Mouse (Mus musculus) embryonic fibroblast, embryonic 13.5 days (primary cell): ENCODE results near the gene Fsd1. TPM values are rescaled to one million over a fixed set of nuclear protein-coding genes. Genes with fewer than 3 reads are reported as not detected.

Experiments
- H3K27ac ChIP-seq: 2 replicates; pipeline ENCODE4 v1.5.1; 2012; ENCODE audit warnings: low read length, control low read depth, inconsistent platforms; ENCODE audit not compliant: insufficient read depth
- H3K4me1 ChIP-seq: 2 replicates; pipeline ENCODE4 v1.6.1; 2011; ENCODE audit warnings: low read length; ENCODE audit not compliant: control insufficient read depth, insufficient read depth
- H3K4me3 ChIP-seq: 2 replicates; pipeline ENCODE4 v1.5.1; 2011; ENCODE audit warnings: mild to moderate bottlenecking, control low read depth, low read length; ENCODE audit not compliant: insufficient read depth
- CTCF ChIP-seq: IDR thresholded peaks from 2 replicates; pipeline ENCODE4 v1.5.1; 2011; ENCODE audit warnings: mild to moderate bottlenecking, control low read depth, low read length, moderate library complexity, borderline replicate concordance; ENCODE audit not compliant: insufficient read depth
- POLR2A ChIP-seq: IDR thresholded peaks from 2 replicates; pipeline ENCODE4 v1.6.1; 2011; ENCODE audit warnings: low read depth, mild to moderate bottlenecking, control low read depth, low read length, moderate library complexity
- polyA plus RNA-seq: library from polyadenylated mRNA; stranded (reverse); fragments of >200 nt; gene quantifications from 2 replicates; pipeline ENCODE4 v1.2.4, GENCODE M21; 2011; ENCODE audit warnings: low read depth; ENCODE audit not compliant: missing spikeins, insufficient read length

The Fsd1 gene
- polyA plus RNA-seq, 1 experiment, result 9.5 TPM

DNA sequence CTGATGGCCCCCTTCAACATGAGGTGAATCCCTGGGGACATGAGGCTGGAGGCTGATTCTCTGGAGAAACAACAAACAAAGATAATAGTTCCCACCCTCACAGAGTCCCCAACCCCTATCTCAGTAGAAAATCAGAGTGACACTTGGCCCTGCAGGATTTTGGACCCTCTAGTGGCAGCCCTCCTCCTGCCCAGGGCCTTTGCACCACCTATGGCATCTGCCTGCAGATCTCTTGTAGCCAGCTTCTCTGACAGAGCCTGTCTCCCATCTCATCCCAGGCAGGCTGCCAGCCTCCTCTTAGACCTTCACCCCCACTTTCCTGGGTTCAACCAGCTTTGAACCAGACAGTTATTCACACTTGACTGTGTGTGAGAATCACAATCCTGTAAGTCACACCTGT, 25.5 kb upstream of the Fsd1 start:
- H3K4me3 ChIP-seq, result no peak overlapping the region
- TF ChIP-seq POLR2A (no peak), CTCF (no peak)
- H3K27ac ChIP-seq, result no peak overlapping the region
- H3K4me1 ChIP-seq, result peaks cover 5% of the 10 kb centered on the region; the same call in 1 of the 2 replicates

DNA sequence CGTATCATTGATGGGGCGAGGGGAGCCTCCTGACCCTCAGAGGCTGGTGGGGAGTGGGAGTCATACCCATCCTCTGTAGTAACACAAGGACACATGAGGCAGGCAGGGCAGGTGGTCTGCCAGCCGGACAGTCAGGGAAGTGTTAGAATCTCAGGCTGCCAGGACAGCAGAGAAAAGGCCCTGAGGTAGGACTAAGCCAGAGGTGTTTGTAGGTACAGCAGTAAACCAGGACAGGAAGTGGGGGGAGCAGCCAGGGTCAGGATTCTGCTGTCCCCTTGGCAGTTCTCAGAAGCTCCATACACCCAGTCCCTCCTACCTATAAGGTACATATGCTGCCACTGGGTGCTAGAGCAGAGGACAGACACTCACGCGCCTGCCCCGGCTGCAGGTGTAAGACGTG, 24.7 kb upstream of the Fsd1 start:
- Histone ChIP-seq H3K27ac (no peak overlapping the region), H3K4me1 (peaks cover 5% of the 10 kb centered on the region; the same call in 1 of the 2 replicates), H3K4me3 (no peak overlapping the region)
- TF ChIP-seq POLR2A, result no peak
- TF ChIP-seq CTCF, result no peak

DNA sequence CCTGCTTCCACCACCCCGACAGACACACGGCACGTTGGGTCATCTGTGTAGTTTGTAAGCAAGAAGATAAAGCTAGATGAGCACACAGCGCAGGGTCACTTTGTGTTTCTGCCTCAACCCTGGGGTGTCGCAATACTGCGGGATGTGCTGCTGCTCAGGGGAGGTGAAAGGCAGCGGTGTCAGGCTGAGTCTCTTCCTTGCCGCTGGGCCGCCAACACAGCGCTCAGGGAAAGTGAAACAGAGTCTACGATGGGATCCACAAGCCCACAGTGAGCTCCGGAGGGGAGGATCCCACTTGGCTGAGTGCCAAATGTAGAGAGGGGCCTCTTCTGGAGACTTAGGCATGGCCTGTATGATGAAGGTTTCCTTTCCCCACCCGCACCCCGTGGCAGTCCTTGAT, 23.1 kb upstream of the Fsd1 start:
- peaks cover 5% of the 10 kb centered on the region; the same call in 1 of the 2 replicates for H3K4me1 ChIP-seq
- TF ChIP-seq POLR2A (no peak), CTCF (no peak)
- no peak overlapping the region for H3K4me3 ChIP-seq
- H3K27ac ChIP-seq, result no peak overlapping the region

DNA sequence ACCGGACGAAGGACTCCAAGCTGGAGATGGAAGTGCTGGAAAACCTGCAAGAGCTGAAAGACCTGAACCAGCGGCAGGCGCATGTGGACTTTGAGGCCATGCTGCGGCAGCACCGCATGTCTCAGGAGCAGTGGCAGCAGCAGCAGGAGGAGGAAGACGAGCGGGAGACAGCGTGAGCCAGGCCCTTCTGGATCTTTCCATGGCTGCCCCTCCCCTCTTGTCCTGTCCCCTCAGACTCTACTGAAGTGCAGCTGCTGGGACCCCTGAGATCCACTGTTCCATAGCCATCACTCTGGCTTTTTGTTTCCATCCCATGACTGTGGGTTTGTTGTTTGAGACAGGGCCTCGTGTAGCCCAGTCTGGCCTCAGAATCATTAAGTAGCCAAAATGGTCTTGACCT, 21.8 kb upstream of the Fsd1 start:
- no peak overlapping the region for H3K27ac ChIP-seq
- no peak for TF ChIP-seq POLR2A
- TF ChIP-seq CTCF, result no peak
- H3K4me1 ChIP-seq, result peaks cover 5% of the 10 kb centered on the region; the same call in 1 of the 2 replicates
- H3K4me3 ChIP-seq, result no peak overlapping the region

DNA sequence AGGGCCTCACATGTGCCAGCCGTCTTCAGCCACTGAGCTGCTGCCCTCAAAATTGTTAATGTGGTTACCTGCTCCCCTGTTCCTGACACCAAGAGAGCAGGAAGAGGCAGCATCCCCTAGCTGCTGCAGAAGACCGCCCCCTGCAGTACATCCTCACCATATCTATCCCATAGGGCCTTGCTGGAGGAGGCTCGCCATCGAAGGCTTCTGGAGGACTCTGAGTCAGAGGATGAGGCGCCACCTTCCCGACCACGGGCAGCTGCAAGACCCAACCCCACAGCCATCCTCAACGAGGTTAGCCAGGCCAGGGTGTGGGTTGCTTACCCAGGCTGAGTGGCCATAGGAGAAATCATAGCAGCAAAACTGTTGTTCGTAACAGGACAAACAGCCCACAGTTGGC, 21.3 kb upstream of the Fsd1 start:
- no peak for TF ChIP-seq CTCF
- TF ChIP-seq POLR2A, result no peak

DNA sequence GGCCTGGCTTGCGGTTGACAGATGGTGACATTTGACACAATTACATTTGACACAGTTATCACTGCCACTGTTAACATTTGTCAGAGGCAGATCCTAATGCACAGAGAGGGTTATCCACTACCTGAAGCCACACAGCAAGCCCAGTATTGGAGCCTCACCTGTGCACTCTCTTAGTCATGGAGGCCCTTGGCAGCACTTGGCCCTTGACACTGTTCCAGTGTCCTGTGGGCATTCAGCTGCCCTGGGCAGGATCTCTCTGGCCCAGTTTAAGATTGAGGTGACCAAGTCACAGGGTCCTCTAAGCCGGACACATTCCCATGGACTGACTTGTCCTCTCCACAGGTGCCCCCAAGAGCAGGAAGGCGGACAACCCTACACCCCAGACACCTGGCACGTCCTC, 19.1 kb upstream of the Fsd1 start:
- H3K4me1 ChIP-seq, result no peaks in the 10 kb centered on the region
- TF ChIP-seq CTCF, result no peak
- TF ChIP-seq POLR2A, result no peak
- H3K4me3 ChIP-seq, result no peak overlapping the region
- H3K27ac ChIP-seq, result no peak overlapping the region

More for the DNA sequence above, 21.3 kb upstream of the Fsd1 start:
- Histone ChIP-seq H3K27ac (no peak overlapping the region), H3K4me3 (no peak overlapping the region), H3K4me1 (0 out of 2 replicates have a peak, but pooled peaks cover 2% of the 10 kb centered on the region)

DNA sequence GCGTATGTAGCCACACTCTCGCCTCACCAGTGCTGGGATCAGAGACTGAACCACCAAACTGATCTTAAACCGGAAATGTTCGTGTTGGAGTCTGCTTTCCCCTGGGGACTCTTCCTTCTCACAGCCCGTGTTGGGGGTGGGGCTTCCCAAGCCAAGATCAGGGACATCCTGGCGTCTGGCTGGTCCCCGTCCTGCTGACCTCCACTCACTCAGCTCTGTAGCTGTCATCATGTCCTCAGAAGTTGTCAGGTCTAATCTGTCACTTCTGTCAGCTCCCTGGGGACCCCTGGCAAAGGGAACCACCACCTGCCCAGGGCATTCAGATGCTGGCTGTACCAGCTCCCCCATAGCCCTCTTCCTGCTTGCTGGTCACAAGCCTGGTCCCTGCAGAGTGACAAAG, 18.1 kb upstream of the Fsd1 start:
- H3K27ac ChIP-seq, result no peak overlapping the region
- TF ChIP-seq CTCF (no peak), POLR2A (no peak)
- H3K4me1 ChIP-seq, result no peaks in the 10 kb centered on the region
- no peak overlapping the region for H3K4me3 ChIP-seq

DNA sequence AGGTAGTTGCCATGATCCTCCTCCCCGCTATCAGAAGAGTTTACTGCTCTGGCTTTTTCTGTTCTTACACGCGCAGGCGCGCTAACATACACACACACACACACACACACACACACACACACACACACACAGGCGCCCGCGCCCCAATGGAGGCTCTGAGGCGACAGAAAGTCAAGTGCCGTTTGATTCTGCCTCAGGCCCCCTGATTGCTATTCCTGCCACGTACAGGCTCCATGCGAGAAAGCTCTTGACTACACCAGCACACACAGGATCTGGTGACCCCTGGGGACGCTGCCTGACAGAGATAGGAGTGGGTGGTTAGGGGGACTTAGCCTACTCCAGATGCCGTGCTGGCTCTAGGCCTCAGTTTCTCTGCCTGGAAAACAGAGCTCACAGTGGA, 16.7 kb upstream of the Fsd1 start:
- no peak for TF ChIP-seq POLR2A
- no peak for TF ChIP-seq CTCF
- no peak overlapping the region for H3K4me3 ChIP-seq

DNA sequence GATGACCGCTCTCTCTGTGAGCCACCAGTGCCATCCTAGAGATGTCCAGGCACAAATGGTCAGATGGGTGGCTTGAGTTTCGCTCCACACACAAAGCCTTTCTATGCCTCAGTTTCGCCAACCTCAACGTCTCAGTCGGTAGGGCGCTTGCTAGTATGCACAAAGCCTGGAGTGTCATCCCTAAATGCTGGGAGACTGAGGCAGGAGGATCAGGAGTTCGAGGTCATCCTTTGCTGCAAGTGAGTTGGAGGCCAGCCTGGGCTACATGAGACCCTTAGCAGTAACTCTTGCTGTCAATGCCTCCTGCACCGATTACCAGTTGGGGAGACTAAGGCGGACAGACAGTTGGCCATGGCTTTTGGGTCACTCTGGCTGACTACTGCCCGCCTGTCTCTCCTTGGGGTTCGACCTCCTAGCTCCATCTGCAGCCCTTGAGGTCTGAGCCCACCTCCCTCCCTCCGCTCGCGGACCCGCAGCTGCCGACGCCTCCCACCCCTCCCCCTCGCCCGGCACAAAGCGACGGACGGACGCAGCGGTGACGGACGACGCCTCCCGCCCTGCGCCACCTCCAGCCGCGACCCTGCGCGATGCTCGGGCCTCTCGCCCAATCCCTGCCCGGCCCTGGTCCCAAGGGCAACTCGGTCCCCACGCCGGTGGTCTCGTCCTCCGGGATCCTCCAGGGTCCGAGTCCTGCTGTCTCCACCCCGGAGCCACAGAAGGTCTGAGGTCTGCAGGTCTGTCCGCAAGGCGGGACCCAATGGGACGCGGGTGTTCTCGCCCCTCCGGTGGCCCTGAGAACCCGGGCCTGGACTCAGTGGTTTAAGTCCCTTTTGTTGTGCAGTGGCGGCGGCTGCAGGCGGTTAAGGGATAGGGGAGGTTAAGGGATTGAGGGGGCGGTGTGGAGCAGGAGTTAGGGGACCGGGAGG, 16.1 kb upstream of the Fsd1 start, which contains the start of gene Shd:
Gene Shd (plus strand): TSS at position 502 of the 926 bp plus-strand sequence.
- Histone ChIP-seq H3K4me1 (no peaks in the 10 kb centered on the region), H3K27ac (no peak within 1 kb of the TSS), H3K4me3 (peak within 1 kb of the TSS; percentile 4; the same call in 1 of the 2 replicates)
- no peak for TF ChIP-seq CTCF
- TF ChIP-seq POLR2A, result no peak

More for the DNA sequence above, 16.7 kb upstream of the Fsd1 start:
- H3K4me1 ChIP-seq, result no peaks in the 10 kb centered on the region
- H3K27ac ChIP-seq, result no peak overlapping the region

DNA sequence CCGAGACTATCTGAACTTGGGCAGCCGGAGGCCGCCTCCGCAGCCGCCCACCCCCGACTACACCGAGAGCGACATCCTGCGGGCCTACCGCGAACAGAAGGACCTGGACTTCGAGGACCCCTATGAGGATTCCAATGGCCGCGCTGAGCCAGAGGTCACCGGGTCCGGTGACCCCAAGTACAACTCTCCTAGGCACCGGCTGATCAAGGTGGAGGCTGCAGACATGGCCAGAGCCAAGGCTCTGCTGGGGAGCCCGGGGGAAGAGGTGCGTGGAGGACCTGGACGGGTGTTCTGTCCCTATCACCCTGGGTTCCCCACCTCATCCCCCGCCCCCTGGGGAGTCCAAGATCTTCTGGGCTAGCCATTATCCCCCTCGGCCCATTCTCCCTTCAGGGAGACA, 14.9 kb upstream of the Fsd1 start:
- Histone ChIP-seq H3K4me3 (no peak overlapping the region), H3K27ac (no peak overlapping the region), H3K4me1 (no peaks in the 10 kb centered on the region)
- TF ChIP-seq CTCF (no peak), POLR2A (no peak)
